Mouse (Mus musculus) cerebellum, postnatal 4 days (tissue): ENCODE measurements at regions not wholly inside any gene's neighbourhood (a gene's known extent, or its start where the extent isn't known, plus 50 kb on each side); places are given as distances from the start of the nearest gene placed in this dataset.

Source experiments
- DNase-seq, 2 experiments: peaks; one replicate each; pipeline ENCODE4 v3.0.0; 2022; ENCODE audit warnings: low spot score in 2 of 2, mixed read lengths in 1 of 2

DNA sequence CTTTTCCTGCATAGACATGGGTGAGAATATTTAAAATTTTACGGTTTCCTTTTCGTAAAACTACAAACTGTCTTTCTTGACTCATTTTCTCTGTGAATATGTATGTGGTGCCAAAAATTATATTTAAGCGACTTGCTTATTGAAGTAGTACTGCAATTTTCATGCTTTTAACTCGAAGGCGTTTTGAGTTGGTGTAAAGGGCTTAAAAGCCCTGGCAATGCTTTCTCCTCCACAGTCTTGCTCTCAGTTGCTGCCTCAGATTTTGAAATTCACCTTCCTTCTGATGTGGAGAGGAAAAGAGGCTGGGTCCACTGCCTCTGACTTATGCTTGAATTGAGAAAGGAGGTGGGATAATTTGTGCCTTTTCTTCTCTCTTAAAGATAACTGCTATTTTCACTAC lies 629.6 kb upstream of the Nrsn1 start:
- no peak for DNase-seq

DNA sequence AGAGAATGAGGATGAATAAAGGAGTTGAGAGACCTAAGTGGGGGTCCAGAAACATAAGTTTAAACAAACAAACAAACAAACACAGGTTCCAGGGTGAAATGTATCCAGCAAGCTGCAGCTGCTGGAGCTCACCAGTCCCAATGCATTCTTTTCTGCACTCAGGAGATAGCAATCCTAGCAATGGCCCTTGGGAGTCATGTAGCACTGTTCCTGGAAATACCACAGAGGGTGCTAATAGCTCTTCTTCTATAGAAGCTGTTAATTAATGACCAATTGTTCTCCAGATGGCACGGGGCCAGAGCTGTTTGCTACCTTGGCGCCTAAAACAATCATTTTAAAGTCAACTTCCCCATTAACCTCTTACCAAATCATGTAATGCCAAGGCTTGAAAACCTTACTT lies 622.8 kb upstream of the Nrsn1 start:
- DNase-seq: no peak

DNA sequence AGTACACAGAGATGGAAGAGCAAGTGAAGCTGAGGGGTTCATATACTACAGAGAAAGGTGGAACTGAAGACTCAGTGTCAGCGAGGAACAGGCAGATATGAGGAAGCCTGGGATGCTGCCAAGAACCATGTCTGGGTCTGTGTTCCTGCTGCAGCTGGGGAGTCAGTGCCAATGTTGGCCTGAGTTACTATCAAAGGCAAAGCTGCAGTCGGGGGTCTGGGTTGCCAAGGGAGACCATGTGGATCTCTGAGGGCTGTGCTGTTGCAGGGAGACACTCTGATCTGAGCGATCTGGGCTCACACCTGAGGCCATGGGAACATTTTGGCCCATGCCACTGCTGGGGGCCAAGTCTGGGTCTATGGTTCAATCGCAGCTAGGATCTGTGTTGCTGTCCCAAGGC lies 612.5 kb upstream of the Nrsn1 start:
- DNase-seq: peak in 1 of 2 experiments; percentile 34

DNA sequence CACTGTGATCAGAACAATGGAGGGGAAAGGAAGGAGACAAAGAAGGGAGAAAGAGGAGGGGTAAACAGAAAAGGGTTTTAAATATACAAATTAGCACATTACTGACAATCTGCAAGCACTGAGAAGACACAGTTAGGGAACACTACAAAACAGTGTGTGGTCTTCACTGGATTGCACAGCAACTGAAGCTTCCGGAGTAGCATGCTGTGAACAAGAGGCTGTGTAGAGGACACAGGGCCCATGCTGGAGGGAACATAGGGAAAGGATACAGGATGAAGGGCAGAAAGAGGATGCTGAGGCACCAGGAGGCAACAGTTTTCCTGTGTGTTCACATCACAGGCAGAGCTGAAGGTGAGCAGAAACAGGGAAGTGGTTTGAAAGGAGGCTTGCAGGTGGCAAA lies 598.6 kb upstream of the Nrsn1 start:
- DNase-seq: no peak

DNA sequence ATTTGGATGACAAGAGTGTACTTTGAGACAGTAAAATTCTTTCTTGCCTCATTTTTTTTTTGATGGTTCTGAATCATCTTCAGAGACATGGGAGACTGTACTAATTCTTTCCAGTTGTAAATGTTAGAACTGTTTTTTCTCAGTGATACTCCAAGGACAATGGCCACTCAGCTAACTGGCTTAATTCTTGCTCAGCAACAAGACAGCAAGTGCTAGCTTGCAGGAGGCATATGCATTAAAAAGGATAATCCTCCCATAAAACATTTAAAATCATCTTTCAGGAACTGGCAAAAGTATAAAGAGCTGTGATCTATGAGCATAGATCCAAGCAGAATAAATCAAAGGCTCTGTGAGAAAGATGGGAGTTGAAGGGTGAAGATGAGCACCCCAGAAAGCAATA lies 587.9 kb upstream of the Nrsn1 start:
- no peak for DNase-seq

DNA sequence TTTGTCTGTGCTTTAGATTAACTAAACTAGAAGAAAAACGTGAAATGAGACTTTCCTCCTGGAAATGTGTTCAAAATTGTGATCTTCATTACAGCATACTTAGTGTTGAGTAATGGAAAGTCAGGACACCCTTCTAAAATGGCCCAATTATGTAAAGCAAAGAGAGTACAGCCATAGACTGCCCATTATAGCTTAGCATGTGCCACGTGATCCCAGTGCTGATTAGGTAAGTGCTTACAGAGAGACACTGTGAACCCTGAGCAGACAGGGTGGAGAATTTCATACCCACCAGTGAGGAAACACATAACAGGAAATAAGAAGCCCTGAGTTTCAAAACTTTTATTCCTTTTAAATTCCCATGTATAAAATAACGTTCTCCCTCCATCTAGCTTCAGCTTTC lies 587.3 kb upstream of the Nrsn1 start:
- no peak for DNase-seq

DNA sequence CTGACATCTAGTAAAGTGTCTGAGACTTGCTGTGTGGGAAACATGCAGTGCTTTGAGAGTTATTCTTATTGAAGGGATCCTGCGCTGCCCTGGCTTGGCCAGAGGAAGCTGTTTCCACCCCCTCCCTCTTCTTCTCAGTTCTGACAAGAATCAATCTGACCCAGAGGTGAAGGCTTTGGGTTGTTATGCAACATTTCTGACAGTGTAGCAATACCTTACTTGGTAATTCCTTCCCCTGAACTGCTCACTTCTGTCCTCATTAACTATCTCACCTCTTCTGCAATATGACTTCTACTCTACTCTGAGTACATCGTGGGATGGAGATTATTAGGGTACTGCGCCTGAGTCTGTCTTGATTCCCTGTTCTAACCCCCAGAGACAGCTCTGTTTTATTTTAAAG lies 586.8 kb upstream of the Nrsn1 start:
- DNase-seq: no peak

DNA sequence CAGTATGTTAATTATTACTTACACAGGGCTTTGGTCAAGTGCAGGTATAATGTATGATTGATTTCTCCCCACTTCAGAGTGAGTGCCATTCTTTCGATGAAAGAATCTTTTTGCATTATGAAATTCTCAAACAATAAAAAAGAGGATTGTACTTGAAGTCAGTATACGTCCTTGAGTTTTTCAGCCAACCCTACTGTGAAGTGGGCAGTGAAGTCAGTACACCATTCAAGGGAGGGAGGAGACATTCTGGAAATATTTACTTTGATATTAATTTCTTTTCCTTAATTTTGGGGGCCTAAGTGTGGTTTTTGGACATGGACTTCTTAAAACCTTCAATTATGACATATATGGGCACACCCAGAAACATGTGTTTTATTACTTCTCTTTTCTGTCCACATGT lies 586.2 kb upstream of the Nrsn1 start:
- DNase-seq: no peak

DNA sequence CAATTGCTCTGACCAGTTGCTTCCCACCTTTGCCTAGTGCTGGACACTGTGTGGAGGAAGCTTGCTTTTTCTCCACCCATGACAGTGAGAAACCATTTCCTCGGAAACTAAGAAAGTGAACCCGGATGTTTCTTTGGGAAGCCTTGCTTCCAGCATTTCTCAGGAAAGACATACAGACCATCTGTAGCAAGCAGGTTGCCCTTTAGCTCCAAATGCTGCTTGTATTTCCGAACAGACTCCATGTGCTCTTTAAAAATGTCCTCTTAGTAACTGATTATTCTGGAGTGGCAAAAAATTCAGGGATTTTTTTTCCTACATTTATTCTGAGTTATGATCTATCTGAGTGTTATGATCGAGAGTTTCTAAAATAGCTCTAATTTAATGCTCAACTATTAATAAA lies 577.9 kb upstream of the Nrsn1 start:
- no peak for DNase-seq

DNA sequence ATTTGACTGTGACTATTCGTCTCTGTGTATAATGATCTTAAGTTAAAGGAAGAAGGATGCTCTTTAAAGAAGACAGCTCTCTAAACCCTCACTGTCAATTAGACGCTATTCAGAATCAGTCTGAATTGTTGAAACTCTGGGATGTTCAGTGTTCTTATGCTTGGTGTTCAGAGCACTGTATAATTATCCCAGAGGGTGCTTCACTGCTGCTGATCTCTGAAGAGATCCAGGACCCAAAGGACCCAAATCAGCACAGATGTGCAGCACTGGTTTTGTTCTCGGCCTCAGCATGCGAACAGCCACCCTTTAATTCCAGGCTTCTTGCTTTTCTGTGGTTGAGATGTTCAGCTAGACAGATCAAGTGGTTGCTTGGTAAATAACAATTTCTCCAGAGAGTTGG lies 567.9 kb upstream of the Nrsn1 start:
- no peak for DNase-seq

DNA sequence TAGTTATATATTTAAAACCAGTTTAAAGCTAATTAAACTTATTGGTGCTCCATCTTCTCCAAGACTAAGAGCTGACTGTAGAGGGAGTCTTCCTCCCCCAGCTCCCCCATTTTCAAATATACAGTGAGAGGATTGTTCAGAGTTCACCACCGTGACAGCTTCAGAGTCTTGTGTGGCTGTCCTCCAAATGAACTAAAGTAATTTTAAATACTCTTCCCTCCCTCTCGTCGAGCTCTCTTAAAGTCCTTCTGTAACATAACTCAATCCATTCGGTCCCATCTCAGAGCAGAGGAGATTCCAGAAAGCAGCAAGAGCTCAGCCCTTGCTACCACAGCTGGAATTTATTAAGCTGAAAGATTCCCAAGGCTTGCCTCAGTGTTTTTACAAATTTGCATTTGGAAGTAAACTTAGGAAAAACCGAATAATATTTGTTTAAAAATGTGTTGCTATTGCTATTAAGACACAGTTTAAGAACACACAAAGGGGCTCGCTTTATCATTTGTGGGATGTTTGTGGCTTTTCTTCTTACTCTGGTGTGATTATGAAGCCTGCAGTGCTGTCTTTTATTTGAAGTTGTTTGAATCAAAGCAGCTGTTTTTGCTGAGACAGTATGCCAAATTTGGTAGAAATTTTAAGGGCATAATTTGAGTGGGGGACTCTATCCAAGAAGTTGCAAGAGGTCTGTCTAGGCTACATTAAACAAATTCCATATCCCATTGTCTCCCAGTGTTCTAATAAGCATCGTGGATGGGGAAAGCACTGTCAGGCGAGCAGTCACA lies 559.0 kb upstream of the Nrsn1 start:
- DNase-seq: no peak

DNA sequence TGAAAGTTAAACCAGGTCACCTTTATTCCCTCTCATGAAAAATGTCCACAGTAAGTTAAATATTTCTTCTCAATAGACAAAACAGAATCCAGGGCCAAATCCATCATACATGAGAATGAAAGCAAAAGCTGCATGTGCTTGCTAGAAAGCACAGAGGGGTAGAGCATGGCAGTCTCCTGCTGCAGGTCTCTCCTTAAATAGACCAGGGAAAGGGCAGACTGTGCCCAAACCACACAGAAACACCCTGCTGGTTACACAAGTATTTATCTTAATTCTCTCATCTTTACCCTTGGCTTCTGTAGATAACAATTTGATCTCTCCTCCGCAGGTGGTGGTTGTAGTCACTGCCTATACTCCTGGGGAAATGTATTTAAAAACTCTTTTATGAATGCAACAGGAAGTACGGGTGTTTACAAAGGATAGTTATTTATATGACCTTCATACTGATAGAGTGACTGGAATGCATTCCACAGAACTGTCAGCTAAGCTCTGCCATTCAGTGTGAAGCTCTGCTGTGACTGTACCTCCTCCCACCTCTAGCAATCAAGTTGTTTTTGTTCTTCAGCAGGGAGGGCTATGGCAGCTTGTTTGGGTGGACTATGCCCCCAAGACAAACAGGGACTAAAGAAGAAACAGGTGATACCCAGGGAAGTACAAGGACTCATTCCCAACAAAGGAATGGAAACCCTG lies 538.4 kb upstream of the Nrsn1 start:
- DNase-seq: no peak

DNA sequence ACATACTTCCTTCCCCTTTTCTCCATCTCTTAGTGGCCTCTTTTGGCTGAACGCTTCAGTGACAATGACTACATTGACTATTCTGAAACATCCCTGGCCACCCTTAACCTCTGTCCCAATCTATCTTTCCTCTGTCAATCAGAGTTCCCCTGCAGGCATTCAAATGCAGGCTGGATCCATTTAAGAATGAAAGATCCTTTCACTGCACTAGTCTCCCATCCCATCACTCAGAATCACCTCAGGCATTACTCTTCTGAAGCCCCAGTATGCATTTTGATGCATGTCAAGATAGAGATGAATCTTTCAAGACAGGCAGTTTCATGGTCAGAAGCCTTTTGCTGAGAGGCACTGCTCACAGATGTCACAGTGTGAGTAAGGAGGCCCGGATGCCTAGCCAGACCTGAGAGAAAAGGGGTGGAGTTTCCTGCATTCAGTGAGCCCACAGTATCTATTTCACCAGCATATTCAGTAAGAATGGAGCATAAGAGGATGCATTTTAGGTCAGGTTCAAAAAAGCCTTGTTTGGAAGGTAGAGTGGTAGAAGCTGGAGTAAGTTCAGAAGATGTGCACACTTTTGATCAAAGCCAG lies 523.0 kb upstream of the Nrsn1 start:
- DNase-seq: no peak

DNA sequence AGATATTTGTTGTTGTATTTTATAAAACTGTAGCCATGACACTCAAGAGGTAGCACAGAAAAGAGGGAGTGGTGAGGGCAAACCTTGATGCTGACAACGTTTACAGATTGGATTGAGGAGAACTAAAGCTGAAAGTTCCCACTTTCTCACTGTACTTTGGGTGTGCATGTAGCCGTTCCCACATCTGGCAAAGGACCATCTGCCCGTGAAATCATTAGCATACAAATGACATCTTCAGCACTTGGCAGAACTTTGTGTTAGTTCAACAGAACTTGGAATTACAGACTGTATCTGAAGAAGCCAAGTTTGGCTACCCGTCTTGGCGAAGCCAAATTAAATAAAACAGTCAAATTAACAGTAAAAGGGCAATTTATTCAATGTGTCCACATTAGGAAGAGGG lies 510.9 kb upstream of the Nrsn1 start:
- no peak for DNase-seq

DNA sequence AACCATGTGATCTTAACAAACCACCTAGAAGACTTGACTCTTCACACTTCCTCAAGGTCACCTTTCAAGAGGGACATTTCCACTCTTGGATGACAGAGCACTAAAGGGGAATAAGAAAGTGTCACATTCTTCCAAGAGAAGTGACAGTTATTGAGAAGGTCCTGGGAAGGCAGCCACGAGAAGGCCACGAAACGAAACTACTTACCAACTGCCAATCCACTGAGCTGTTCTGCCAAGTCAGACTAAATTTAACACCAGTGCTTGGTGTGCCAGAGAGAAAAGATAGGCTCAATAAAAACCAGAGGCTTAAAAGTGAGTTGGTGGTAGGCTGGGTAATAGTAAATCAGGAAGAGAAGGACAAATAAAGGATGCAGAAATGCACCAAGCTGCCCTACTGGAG lies 507.4 kb upstream of the Nrsn1 start:
- no peak for DNase-seq

DNA sequence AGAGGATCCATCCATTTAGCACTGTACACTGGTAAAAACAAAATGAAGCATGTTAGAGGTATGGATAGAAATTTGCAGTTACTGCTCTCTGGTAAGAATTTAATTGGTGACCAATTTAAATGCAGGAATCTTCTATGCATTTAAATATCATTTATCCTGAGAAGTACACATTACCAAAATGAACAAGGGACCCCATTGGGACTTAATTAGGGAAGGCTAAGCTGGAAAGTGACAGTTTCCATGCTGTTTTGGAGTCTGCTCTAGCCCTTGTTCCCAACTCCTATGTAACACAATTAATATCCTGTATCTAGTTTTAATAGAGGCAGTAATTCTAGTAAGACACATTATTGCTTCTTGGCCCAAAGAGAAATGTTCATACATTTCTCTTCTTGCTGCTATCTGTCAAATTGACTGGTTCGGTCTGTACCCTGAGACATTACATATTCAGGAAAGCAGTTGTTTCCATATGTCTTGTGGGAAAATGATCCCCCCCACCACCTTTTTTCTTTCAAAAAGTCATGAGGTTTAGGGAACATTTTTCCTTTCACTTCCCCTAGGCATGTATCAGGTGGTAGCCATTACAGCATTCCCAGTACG lies 504.4 kb upstream of the Nrsn1 start:
- no peak for DNase-seq

DNA sequence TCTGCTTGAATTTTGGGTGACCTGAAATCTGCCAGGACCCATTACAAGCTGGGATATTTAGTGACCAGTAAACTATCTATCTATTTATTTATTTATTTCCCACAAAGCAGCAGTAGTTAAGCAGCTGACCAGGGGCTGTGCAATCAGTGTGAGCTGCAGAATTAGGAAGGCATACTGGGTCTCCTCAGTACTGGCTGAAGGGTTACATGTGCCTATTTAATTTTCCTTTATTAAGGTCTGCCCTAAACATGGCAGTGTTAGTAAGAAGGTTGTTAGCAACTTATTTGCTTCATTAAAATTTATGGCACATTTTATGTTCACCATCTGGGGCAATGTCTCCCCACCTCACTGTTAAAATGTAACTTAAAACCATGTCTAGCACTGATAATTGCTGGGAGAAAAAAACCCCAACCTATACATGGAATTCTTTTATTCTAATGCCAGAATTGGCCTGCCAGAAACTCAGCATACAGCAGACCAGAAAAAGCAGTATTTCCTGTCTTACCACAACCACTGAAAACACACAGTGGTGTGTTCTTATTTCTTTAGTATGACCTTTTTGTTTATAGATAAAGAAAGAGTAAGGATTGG lies 484.3 kb upstream of the Nrsn1 start:
- no peak for DNase-seq

DNA sequence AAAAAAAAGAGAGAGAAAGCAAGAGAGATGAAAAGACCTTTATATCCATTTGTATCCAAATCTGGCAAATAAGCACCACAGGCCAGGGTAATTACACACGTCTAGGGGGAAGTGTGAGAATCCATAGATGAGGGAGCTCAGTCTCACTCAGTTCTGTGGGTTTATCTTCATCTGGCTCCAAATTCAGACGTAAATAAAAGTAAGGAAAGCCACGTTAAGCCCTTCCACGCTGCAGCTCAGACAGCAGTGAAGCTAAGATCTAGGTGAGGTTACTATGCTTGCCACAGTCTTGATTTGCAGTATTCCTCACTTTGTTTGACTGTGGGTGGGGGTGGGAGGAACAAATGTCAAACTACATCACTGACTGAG lies 481.1 kb upstream of the Nrsn1 start:
- no peak for DNase-seq

DNA sequence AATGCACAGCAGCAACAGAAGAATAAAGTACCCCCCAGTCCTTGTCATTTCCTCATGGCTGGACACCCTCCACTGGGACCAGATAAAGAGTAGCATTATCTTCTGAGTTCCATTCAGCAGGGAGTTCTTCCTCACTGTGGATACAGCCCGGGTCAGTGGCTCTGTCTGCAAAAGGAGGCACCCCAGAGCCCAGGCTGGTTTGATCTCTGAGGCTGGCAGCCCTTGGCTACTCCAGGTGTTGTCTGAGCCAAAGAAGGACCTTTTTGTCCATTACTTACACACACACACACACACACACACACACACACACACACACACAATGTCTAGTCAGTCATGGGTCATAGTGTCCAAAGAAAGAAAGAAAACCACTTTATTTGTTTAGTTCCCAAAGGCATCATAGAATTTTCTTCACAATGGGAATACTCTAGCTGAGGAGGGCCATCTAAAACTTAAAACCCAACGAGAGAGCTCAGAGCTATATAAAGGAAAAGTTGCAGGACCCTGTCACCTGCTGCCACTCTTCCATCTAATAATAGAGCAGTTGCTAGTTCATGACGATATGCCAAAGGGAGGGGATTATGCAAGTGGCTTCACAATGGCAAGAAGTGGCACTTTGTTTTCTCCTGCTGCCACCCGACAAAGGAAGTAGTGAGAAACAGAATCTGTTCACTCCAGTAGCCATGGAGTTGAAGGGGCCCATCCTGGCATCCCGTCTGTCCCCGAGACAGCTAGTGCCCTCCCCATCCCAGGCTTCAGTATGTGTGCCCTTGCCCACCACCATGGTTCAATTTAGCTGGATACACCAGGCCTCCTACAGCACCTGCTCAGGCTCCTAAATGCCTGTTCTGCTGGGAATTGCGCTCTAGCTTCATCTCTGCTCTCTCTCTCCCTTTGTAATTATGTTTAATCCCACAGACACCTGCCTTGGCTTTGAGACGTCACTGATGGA lies 480.4 kb upstream of the Nrsn1 start:
- DNase-seq: peak in 1 of 2 experiments; percentile 12

DNA sequence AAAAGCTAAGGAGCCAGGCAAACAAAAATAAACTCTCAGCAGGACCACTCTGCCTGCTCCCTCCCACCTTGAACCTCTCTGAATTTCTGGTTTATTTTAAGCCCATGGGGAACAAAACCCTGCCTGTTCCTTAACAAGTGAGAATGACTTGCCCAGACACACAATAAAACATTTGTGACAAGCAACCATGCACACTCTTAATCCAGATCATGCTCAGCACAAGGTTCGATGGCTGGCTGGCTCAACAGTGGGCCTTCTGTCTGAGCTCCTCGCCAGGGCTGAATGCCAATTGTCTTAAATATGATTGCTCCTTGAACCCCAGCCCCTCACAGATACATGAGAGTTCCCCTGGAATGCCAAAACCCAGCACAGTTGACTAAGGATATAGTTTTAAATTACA lies 468.3 kb upstream of the Nrsn1 start:
- DNase-seq: no peak

DNA sequence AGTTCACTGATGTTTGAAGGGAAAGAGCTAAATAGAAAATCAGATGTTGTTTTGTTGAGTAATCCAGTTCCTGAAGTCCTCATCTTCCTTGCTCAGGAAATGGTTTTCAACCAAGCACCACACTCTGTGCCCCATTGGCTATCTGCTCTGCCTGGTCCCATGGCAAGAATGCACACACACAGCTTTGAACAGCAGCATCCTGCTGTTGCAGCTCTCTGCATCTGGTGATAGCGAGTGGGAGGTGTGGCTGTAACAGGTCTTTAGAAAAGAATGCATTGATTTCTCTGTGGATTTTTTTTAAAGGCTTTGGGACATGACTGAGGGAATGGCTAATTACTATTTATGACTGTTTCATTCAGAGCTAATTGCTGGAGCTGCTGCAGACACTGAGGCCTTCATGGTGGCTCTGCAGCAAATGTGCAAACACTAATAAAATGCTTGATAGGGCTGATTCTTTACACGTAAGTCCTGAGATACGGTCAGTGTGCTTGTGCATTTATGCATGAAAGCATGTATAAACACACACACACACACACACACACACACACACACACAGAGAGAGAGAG lies 459.1 kb upstream of the Nrsn1 start:
- DNase-seq: no peak
